Mouse (Mus musculus) spleen, postnatal 10 days (tissue): ENCODE results near the gene Creb3l2.
A peak's percentile ranks its signal among the peaks of the same experiment; 100 is the strongest.

Experiments used
- DNase-seq, 2 experiments: peaks; one replicate each; pipeline ENCODE4 v3.0.0; 2021 to 2022; ENCODE audit warnings: low spot score in 2 of 2

The Creb3l2 gene

GRCm38 (mm10) chr6:37441251-37442011 is 515 bp downstream of the Creb3l2 start:
- DNase-seq, result peak in 1 of 2 experiments; percentile 55

- DNase-seq, result no peak
Measured at GRCm38 (mm10) chr6:37440491-37441250, 1.3 kb downstream of the Creb3l2 start.

GRCm38 (mm10) chr6:37439676-37440490 is 2.1 kb downstream of the Creb3l2 start:
- no peak for DNase-seq

- DNase-seq, result no peak
Measured at GRCm38 (mm10) chr6:37438510-37438909, 3.4 kb downstream of the Creb3l2 start.

GRCm38 (mm10) chr6:37437086-37437485 is 4.9 kb downstream of the Creb3l2 start:
- no peak for DNase-seq

GRCm38 (mm10) chr6:37435391-37435790 is 6.6 kb downstream of the Creb3l2 start:
- no peak for DNase-seq

- DNase-seq, result no peak
Measured at GRCm38 (mm10) chr6:37429849-37430470, 12.0 kb downstream of the Creb3l2 start.

GRCm38 (mm10) chr6:37428947-37429346 is 13.0 kb downstream of the Creb3l2 start:
- DNase-seq, result no peak

- DNase-seq, result no peak
Measured at GRCm38 (mm10) chr6:37428044-37428443, 13.9 kb downstream of the Creb3l2 start.

- no peak for DNase-seq
Measured at GRCm38 (mm10) chr6:37426615-37427014, 15.3 kb downstream of the Creb3l2 start.

- DNase-seq, result no peak
Measured at GRCm38 (mm10) chr6:37425833-37426232, 16.1 kb downstream of the Creb3l2 start.

- DNase-seq, result no peak
Measured at GRCm38 (mm10) chr6:37425075-37425474, 16.9 kb downstream of the Creb3l2 start.

GRCm38 (mm10) chr6:37424374-37424773 is 17.6 kb downstream of the Creb3l2 start:
- DNase-seq, result no peak

GRCm38 (mm10) chr6:37423386-37423785 is 18.6 kb downstream of the Creb3l2 start:
- no peak for DNase-seq

GRCm38 (mm10) chr6:37421124-37421523 is 20.8 kb downstream of the Creb3l2 start:
- no peak for DNase-seq

- no peak for DNase-seq
Measured at GRCm38 (mm10) chr6:37419445-37419941, 22.5 kb downstream of the Creb3l2 start.

- DNase-seq, result no peak
Measured at GRCm38 (mm10) chr6:37418931-37419330, 23.0 kb downstream of the Creb3l2 start.

- DNase-seq, result no peak
Measured at GRCm38 (mm10) chr6:37416743-37417142, 25.2 kb downstream of the Creb3l2 start.

GRCm38 (mm10) chr6:37415505-37415904 is 26.4 kb downstream of the Creb3l2 start:
- no peak for DNase-seq

- DNase-seq, result no peak
Measured at GRCm38 (mm10) chr6:37415034-37415433, 26.9 kb downstream of the Creb3l2 start.

- DNase-seq, result no peak
Measured at GRCm38 (mm10) chr6:37414576-37414975, 27.4 kb downstream of the Creb3l2 start.

GRCm38 (mm10) chr6:37411696-37412095 is 30.2 kb downstream of the Creb3l2 start:
- DNase-seq, result no peak
